Mouse (Mus musculus) olfactory bulb, adult 2 months (tissue): Measurements from ENCODE around the gene Vcan.

ENCODE experiments used
- CTCF ChIP-seq: fragments of 200-500 bp; IDR thresholded peaks from 2 replicates; pipeline ENCODE4 v1.5.1; 2012; ENCODE audit warnings: low read depth, mild to moderate bottlenecking, low read length, moderate library complexity; ENCODE audit not compliant: insufficient read depth
- POLR2A ChIP-seq: fragments of 200-500 bp; IDR thresholded peaks from 2 replicates; pipeline ENCODE4 v1.6.1; 2012; ENCODE audit warnings: mild to moderate bottlenecking, low read depth, low read length, moderate library complexity; ENCODE audit not compliant: insufficient read depth

- TF ChIP-seq CTCF (no peak), POLR2A (no peak)
These were observed 434 bp upstream of the Vcan start for GRCm38 (mm10) chr13:89742686-89743200.
